Mouse (Mus musculus): Measurements from ENCODE around the gene Sp110. TPM values are rescaled to one million over a fixed set of nuclear protein-coding genes. Genes with fewer than 3 reads are reported as not detected.
"Not testable (repeated sequence)": the region's sequence is repeated elsewhere in the genome, so short reads cannot be mapped to it uniquely, and the experiment has no call there.

Sp110 gene
- total RNA-seq (2021): under 1 TPM; 0.79 to 0.87 TPM
- long read RNA-seq: 0 reads

DNA sequence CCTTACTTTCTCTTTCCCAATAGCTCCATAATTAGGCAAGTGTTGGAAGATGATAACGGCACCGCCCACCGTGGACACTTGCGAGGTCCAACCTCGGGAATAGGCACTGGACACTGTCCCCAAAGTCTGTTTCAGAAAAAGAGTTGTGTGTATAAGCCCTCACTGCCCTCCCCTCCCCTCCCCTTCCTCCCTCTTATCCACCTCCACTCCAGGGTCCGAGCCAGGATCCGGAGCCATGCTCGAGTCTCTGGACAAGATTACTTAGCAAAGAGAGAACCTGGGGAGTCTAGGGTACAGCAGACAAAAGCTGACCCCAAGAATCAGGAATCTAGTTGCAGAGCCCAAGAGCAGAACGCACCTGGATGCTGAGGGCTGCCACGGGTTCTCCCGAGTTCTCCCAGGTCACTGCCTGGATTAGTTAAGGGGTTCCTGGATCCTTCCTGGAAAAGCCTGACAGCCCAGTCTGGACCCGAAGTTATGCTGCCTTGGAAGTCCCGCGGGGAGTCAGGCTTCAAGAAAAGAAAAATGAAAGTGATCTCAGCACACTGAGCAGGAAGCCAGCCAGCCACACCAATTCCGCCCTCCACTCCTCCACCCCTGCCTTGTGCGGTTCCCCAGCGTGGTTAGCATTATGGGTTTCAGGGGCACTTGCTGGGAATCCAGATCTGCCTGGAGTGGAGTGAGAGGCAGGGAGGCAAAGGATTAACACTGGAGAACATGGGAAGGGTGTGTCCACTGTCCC, at the start of gene Sp110:
Gene Sp110, minus strand, starts transcription at position 547 of the 742 bp plus-strand sequence.
- DNase-seq (ENCODE audit: low spot score in 2 of 2): not testable (repeated sequence)

DNA sequence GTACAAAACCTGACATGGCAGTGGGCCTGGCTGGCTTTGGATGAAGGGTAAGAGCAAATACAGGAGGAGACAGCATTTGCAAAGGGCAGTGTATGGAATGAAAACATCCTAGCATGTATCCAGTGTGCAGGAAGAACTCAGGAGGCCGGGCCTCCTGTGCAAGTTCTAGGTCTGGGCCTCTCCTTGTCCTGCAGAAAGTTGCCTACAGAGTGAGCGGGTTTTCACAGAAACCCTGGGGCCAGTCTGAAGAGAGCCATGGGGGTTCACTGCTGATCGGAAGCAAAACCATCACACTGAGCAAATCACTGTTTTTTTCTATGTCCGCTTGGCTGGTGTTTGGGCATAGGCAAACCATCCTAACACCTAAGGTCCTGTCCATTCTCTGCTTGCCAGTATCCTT, 39.5 kb upstream of the Sp110 start:
- DNase-seq (ENCODE audit: low spot score in 2 of 2): not testable (repeated sequence)

DNA sequence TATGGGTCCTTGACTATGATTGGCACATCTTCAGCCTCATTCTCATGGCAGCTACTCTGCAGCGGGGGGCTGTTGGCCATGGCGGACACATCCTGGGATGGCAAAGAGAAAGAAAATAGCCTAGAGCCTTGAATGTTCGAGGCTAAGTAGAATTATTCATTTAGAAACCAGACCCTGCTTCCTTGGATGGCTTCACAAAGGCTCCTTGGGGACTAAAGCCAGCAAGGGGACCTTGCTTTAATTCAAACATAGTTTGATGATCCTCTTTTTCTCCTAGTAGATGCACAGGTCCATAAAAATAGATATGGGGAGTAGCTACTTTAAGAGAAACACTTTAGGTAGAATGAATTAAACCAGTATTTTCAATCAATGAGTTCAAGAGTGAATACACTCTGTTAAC, 38.3 kb upstream of the Sp110 start:
- DNase-seq (ENCODE audit: low spot score in 2 of 2): not testable (repeated sequence)

DNA sequence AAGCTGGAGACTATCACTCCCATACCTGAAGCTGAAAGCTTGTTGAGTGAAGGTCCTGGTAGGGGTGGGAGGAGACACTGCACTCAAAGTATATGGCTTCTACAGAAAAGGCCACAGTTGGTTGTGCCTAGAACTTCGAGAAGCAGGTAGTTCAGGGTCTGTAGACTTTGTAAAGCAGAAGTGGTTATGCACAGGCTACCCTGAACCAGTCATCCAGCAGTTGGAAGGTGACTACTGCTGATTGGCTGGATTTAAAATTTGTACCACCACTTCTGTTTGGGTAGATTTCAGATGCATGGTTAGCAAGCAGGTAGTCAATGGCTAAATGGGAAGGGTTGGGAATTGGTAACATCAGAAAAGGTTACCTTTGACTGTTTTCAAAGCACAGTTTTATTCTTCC, 20.1 kb upstream of the Sp110 start:
- not testable (repeated sequence) for DNase-seq (ENCODE audit: low spot score in 2 of 2)

DNA sequence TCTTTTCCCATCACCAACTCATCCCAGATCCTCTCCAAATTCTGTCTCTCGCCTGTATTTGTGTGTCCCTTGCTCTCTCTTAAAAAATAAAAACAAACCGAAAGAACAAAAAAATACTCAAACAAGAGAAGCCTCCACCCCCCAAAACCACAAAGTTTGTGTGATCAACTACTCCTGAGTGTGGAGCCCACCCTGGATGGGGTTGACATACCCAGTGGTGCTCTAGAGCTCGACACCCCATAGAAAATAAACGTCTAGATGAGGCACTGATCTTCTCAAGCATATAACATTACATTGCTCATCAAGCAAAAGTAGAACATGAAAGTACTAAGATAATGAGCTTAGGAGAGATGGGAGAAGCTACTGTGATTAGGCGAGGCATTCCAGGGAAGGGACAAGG, 18.5 kb upstream of the Sp110 start:
- DNase-seq (ENCODE audit: low spot score in 2 of 2): not testable (repeated sequence)

DNA sequence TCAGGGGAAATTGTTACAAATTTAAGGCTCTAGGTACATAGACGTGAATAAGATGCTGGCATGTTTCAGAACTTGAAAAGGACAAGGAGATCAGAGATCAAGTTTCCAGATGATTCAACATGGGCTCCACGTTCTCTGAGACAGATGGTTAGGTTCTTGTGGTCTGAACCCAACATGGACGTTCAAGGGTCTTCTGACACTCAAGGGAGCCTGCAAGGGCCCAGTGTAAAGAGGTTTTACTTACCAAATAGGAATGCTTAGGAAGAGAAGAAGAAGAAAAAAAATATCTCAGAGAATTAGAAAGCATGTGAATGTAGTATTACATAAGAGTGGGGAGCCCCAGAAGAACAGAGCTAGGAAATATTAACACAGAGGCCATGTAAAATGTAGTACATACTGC, 17.2 kb upstream of the Sp110 start:
- DNase-seq (ENCODE audit: low spot score in 2 of 2): not testable (repeated sequence)

DNA sequence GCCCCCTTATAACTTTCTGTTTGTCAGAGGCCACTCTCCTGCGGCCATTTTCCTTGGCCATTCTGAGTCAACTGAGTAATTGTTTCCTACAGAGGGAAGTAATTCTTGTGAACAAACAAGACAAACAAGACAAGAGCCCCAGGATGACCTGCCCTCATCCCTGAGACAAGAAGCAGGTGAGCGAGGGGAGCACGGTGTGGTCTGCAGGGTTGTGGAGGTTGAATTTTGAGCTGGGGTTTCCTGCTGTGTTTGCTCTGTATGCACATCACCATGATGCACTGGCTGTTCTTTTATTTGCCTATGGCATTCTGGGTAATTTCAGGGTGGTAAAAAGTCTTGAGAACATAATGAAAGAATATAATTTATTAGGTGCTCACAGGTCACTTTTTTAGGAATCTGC, 16.5 kb upstream of the Sp110 start:
- not testable (repeated sequence) for DNase-seq (ENCODE audit: low spot score in 2 of 2)

DNA sequence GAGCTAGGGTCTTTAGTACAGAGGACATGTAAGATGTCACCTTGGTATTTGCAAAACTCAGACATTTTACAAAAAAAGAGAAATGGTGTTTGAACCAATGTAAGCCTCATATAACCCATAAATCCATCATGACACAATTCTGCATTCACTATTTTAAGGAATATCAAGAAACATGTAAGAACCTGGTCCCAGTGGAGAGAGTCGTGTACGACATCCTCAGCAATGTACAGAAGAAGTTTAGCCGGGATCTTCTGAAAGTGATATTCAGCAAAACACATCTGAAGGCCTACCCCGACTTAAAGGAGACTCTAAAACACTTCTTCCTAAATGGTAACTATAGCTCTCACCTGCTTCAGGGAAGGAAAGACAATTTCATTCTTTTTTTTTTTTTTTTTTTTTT, 12.0 kb upstream of the Sp110 start:
- not testable (repeated sequence) for DNase-seq (ENCODE audit: low spot score in 2 of 2)

DNA sequence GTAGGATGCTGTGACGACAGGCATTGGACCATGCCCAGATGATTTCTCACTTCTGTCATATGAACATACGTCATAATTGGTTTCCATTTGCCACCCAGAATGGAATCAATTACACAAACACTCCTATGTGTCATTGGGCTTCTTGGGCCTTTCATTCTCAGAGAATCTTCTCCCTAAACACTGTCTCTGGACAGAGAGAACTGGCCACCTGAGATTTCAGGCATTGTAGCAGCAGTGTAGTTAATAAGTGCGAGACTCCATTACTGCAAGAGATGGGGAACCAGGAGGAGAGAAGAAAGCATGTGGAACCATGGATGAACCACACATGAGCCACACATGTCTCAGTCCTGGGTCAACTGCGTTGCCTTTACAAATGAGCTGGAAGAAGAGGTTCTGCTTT, 9.7 kb upstream of the Sp110 start:
- not testable (repeated sequence) for DNase-seq (ENCODE audit: low spot score in 2 of 2)

DNA sequence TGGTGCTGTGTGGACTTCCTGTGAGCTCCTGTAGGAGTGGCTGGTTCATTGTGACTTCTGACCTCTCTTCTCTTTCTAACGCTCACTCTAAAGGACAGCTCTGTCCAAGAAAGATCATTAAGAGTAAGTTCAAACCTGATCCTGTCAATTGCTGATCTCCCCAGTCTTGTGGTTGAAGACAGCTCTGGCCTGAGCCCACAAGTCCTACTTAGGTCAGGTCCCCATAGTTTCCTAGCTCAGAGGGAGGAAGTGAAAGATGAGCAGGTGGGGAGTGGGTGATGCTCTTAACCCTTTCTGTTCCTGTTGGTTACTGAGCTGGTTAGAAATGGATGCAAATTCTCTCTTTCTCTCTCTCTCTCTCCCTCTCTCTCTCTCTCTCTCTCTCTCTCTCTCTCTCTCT, 5.7 kb upstream of the Sp110 start:
- DNase-seq (ENCODE audit: low spot score in 2 of 2): not testable (repeated sequence)

DNA sequence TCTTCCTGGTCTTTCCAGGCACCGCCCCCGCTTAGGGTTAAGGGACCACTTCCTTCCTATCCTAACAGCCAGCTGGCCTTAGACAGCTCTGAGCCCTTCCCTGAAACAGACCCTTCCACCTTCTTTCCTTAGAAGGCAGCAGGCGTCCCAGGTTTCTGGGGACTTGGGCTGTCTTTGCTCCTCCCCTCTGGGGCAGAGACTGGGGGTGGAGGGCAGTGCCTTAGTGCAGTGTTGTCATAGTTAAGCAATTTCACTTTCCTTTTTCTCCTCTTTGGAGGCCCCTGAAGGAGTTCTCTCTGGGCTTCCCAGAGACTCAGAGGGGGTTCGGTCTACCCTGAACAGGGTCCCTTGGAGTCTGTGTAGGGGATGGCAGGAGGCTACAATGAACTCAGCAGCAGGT, 2.2 kb upstream of the Sp110 start:
- DNase-seq (ENCODE audit: low spot score in 2 of 2): not testable (repeated sequence)

DNA sequence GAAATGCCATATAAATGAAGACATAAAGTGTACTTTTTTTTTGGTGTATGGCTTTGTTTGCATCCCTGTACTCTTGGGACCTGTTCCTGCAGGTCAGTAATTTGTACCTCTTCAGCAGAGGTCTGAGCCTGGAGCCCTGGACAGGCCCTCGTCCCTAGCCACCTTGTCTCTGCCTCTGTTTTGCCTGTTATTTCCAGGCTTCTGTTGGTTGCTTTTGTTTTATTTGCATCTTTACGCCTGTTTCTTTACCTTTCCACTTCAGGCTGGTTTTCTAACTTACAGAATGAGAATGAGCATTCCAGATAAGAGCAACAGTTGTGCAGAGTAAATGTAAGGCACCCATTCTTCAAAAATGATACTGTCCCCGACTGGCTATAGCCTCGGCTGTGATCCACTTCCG, 1.5 kb upstream of the Sp110 start, which contains the start of gene Sp140:
Gene Sp140, plus strand, starts transcription at position 301 of the 400 bp plus-strand sequence.
- DNase-seq (ENCODE audit: low spot score in 2 of 2): not testable (repeated sequence)

DNA sequence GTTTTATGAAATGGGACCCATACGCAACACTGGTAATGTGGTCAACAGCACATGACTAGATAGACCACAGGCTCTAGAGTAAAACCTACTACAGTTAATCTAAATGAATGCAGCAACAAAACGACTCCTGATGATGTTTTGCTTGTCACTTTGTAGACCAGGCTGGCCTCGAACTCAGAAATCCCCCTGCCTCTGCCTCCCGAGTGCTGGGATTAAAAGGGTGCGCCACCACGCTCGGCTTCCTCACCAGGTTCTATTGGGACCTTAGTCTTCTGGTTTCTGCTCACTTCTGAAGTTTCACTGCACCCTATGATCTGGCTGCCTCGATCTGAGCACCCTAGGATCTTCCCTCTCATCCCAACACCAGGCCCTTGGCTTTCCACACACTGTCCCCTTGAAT, 6.1 kb downstream of the Sp110 start:
- DNase-seq (ENCODE audit: low spot score in 2 of 2): not testable (repeated sequence)

DNA sequence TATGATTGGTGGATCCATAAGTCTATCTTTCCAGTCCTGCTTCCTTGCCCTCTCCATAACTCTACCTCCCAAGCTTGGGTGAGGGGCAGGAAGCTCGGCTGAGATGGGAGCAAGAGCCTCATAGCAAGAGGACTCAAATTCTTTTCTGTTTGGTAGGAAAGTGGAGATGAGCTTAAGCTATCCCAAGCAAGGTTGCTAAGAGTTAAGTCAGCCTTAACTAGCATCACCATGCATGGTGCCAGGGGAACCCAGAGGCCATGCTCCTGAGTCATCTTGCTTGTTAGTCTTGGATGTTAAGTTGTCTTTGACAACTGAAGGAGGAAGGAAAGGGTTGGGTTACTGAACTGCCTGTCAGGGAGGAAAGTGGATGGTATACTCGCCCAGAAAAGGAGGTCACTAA, 9.9 kb downstream of the Sp110 start:
- not testable (repeated sequence) for DNase-seq (ENCODE audit: low spot score in 2 of 2)

DNA sequence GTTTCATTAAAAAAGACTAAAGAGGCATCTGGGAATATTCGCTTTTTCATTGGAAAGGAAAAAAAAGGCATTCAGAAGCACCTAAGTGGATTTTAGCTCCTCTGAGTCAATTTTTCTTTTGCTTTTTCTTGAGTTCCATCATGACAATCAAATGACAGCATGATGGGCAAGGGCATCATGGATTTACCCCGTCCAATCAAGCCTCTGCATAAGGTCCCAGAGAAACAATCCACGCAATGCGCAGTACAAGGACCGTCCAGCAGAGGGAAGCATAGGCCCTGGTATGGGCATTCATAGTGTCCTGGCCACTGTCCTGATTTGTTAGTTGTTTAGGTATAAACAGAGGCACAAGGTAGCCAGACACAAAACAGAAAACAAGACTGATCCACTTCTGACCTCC, 17.1 kb downstream of the Sp110 start:
- not testable (repeated sequence) for DNase-seq (ENCODE audit: low spot score in 2 of 2)

DNA sequence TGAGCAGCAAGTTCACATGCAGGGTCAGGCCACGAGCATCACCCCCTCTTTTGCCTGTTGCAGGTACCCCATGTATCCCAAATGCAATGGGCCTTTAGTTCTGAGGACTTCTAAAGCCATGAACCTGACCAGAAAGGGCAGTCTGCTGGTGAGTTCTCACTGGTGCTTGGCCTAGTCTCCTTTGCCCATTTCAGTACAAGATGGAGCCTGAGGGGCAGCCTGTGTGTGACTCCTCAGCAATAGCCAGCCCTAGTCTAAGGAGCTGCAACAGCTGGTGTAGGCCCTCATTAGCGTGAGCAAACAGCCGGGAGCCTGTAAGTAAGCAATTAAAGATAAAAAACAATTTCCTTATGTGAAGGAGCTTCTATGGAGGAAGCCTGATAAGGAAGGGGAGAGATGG, 18.0 kb downstream of the Sp110 start:
- DNase-seq (ENCODE audit: low spot score in 2 of 2): not testable (repeated sequence)

DNA sequence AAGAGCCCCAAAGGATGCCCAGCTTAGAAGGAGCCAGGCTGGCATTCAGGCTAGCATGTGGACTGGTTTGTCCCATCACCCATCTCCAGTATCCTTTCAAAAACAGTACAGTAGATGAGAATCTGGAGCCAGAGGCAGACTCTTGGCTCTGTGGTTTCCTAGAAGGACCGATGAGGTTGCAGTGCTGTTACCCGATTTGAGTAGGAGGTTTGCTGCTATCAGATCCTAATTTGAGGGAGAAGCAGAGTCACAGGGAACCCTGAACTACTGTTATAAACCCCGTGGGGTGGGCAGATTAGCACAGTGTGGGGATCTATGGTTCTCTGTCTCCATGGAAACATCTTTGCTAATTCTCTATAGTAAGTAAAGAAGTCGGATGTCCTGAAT, 18.5 kb downstream of the Sp110 start:
- DNase-seq (ENCODE audit: low spot score in 2 of 2): not testable (repeated sequence)

DNA sequence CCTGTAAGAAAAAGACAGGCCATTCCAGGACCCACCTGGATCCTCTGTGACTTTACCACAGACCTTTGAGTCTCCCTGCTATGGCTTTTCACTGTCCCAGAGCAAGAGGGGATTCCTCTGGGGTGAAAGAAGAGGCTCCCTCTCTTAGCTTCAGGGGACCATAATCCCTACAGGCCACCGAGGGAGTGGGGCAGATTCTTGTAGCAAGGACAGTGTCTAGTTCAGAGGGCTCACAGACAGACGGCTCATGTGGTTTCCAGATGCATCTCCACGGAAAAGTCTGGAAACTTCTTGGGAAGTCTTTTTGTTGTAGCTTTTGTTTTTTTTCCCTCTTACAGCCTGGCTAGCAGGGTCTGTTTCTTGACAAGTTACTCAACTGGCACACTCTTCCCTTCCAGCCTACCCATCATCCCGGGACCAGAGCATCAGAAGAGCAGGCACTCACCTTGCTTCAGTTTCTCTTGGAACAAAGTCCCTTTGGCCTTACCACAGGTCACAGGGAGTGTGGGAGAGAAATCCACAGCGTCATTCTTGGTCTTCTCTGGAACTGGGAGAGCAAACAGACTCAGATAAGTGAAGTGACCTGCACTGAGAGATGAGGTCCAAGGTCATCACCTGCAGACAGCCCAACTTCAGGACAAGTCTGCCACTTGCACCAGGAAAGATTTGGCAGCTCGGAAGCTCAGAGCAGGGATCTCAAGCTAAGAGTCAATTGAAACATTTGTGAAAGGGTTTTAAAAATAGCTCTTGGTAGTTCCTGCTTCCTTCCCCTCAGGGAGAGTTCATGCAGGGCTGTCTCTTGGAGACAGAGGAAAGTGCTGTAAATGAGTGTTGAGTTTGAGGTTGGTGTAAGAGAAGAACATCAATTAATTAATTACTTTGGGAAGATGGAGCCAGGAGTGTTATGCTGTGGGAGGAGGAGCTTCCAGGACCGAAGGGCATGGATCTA, 19.1 kb downstream of the Sp110 start:
- DNase-seq (ENCODE audit: low spot score in 2 of 2): not testable (repeated sequence)

DNA sequence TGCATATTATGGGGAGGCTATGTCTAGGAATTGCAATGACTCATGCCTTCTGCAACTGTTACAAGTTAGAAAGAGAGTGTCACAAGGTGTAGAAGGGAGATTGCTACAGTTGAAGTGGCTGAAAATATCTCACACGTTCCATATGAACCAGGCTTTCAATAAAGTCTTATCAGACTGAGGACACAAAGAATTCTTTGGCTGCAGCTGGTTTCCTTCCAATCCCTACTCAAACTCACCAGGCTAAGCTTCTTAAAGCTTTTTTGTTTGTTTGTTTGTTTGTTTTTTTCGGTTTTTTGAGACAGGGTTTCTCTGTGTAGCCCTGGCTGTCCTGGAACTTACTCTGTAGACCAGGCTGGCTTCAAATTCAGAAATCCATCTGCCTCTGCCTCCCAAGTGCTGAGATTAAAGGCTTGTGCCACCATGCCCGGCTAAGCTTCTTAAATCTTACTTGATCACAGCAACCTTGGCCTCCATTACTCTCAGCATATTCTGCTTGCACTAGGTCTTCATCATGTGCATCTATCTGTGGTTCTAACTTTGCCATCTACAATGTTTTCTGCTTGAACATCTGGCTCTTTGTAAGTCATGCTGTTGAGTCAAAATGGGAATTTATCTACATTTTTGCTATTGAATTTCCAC, 20.1 kb downstream of the Sp110 start:
- not testable (repeated sequence) for DNase-seq (ENCODE audit: low spot score in 2 of 2)

DNA sequence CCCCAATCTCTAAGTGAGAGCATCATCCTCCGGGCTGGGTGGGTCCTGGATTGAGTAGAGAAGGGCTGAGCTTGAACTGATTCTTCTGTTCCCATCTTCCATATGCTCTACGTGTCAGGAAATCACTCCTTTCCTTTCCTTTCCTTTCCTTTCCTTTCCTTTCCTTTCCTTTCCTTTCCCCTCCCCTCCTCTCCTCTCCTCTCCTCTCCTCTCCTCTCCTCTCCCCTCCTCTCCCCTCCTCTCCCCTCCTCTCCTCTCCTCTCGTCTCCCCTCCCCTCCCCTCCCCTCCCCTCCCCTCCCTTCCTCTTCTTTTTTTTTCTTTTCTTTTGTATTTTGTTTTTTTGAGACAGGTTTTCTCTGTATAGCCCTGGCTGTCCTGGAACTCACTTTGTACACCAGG, 23.2 kb downstream of the Sp110 start, which contains the start of gene G530012D18Rik:
Gene G530012D18Rik, plus strand, starts transcription at position 301 of the 400 bp plus-strand sequence.
- DNase-seq (ENCODE audit: low spot score in 2 of 2): not testable (repeated sequence)

DNA sequence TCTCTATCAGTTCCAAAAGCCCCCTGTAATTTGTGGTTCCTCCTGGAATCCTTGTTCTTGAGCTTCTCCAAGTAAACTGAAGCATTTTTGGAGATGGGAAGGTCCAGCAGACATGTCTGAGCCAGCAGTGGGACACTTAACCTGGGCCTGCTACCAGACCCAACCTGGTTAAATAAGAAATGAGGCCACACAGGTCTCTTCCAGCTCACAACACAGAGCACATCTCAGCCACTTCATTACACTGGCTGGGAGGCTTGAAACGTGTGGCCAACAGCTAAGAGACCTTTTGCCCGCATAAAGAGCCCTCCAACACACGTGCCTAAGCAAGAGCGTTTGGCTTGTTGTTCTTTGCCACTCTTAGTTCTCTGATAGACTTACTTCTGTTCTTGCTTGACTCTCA, 25.1 kb downstream of the Sp110 start:
- DNase-seq (ENCODE audit: low spot score in 2 of 2): not testable (repeated sequence)
